Mouse (Mus musculus) inflammation-experienced regulatory T-cells, adult 16 weeks (primary cell): ENCODE data around the gene Vipr2. TPM values are rescaled to one million over a fixed set of nuclear protein-coding genes. Genes with fewer than 3 reads are reported as not detected.

Experiments
- polyA plus RNA-seq: library from polyadenylated mRNA; unstranded; fragments of 100-300 nt; shearing (Covaris generic); gene quantifications from one replicate; pipeline ENCODE4 v1.2.1, GENCODE M21; 2017

The Vipr2 gene
- 0.95 TPM for polyA plus RNA-seq

DNA sequence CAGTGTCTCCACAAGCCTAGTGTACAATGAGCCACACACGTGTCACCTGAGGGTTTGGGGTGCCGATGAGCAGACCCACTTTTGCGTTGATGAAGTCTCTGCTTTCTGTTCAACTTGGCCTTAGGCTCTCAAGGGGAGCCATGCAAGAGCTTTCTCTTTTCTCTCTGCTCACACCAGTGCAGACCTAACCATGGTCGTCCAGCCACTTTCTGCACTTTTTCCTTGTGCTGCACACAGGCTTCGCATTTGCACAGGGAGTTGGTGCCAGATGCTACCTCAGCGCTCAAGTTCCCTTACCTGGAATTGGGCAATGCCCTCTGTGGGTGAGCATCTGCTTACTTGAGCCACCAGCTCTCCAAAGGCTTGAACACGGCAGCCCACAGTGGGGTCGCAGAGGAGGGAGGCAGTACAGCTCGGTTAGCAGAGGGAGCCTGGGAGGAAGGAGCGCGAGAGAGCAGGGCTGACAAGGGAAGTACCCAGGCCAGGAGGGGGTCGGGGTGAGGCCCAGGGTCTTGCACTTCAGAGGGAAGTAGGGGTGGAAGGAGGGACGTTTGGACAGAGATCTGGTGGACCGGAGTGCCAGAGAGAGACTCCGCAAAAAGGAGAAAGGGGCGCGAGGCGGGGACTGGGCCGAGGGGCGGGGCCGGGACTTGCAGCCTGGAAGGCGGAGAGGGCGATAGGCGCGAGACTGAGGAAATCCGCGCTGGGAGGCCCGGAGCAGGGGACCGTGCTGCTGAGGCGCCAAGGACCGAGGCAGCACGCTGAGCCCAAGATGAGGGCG, at the start of gene Vipr2:
Gene Vipr2 (plus strand): TSS at position 653 of the 781 bp plus-strand sequence.

DNA sequence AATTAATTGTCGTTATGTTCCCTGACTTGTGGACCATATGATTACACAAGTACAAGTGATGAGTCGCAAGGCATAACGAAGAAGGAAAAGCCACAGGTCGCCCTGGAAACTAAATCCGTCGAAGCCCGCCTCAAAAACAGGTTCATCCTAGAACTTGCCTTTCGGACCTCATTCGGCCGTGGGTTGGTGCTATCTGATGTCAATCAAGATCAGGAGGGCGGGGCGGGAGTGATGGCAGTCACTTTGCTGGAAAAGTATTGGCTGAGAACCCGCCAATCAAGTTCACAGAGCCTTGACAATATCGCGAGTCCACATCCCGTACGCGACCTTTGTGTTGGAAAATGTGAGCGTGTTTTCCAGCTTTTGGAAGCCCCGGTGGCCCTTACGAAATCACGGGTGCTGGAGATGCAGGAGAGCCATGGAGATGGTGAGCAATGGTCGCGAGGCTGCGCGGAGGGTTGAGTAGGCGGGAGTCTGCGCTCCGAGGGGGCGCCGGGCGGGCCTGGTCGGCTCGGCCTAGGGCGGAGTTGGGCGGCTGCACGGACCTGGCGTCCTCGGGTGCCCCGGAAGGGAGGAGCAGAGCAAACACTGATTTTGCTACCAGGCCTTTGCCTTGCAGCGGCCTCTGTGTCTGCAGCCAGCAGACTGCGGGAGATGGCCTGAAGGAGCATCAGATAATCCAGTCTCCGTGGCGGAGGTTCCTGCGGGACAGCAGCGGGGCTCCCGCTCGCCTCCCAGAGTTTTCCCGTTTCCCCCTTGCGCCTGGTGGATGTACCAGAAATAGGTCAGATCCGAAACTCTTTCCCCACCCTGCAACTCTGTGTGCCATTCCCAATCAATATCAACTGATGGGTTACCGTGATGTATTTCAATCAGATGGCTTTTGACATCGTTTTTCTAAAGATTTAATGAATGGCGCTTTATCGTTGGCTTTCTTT, 29.8 kb upstream of the Vipr2 start, which contains the start of gene Zfp386:
Gene Zfp386 (plus strand): TSS at position 285 of the 938 bp plus-strand sequence.

Other genes with a start within 250 kb of the Vipr2 start
- 48.3 TPM for gene Zfp386, start 30.0 kb upstream of the Vipr2 start, polyA plus RNA-seq
- 1.5 TPM for gene Wdr60, start 185.3 kb downstream of the Vipr2 start, polyA plus RNA-seq
- gene Gm11027, start 197.7 kb downstream of the Vipr2 start, polyA plus RNA-seq: not detected
- 49.3 TPM for gene Esyt2, start 203.5 kb downstream of the Vipr2 start, polyA plus RNA-seq